Mouse (Mus musculus) liver, embryonic 11.5 days (tissue): Measurements from ENCODE around the gene Clstn2. TPM values are rescaled to one million over a fixed set of nuclear protein-coding genes. Genes with fewer than 3 reads are reported as not detected.

Source experiments
- ATAC-seq: fragments of 200-750 bp; cut with Nextera tagmentation; replicated peaks from 2 replicates; pipeline ENCODE4 v1.8.0; 2017; ENCODE audit warnings: moderate number of reproducible peaks, mild to moderate bottlenecking, moderate TSS enrichment, moderate library complexity; ENCODE audit not compliant: low FRiP score
- DNase-seq: peaks from one replicate; pipeline ENCODE4 v3.0.0-alpha.2; 2017; ENCODE audit warnings: low spot score
- H3K27ac ChIP-seq: fragments of 300-500 bp; sonication (generic); 2 replicates; pipeline ENCODE4 v1.5.1; 2014; ENCODE audit warnings: mild to moderate bottlenecking, low read depth, low read length, control low read depth
- H3K27me3 ChIP-seq: fragments of 300-500 bp; sonication (generic); replicated peaks from 2 replicates; pipeline ENCODE4 v1.6.1; 2014; ENCODE audit warnings: low read length, mixed read lengths; ENCODE audit not compliant: control insufficient read depth, insufficient read depth
- H3K36me3 ChIP-seq: fragments of 300-500 bp; sonication (generic); 2 replicates; pipeline ENCODE4 v1.6.1; 2014; ENCODE audit warnings: mild to moderate bottlenecking, low read length, moderate library complexity, mixed read lengths; ENCODE audit not compliant: control insufficient read depth, insufficient read depth
- H3K4me1 ChIP-seq: fragments of 300-500 bp; sonication (generic); replicated peaks from 2 replicates; pipeline ENCODE4 v1.6.1; 2014; ENCODE audit warnings: low read length, mixed read lengths; ENCODE audit not compliant: control insufficient read depth, insufficient read depth
- H3K4me2 ChIP-seq: fragments of 300-500 bp; sonication (generic); 2 replicates; pipeline ENCODE4 v1.6.1; 2014; ENCODE audit warnings: mild to moderate bottlenecking, control low read depth, moderate library complexity
- H3K4me3 ChIP-seq: fragments of 300-500 bp; sonication (generic); 2 replicates; pipeline ENCODE4 v1.5.1; 2014; ENCODE audit warnings: low read depth, low read length, control low read depth
- H3K9ac ChIP-seq: fragments of 300-500 bp; sonication (generic); 2 replicates; pipeline ENCODE4 v1.6.1; 2014; ENCODE audit warnings: low read depth, low read length, control low read depth
- H3K9me3 ChIP-seq: fragments of 300-500 bp; sonication (generic); 2 replicates; pipeline ENCODE4 v1.6.1; 2016; ENCODE audit warnings: low read length, inconsistent platforms, mixed read lengths; ENCODE audit not compliant: control insufficient read depth
- WGBS: fragments of 180-500 bp; shearing (Covaris S2); extraction: QIAGEN DNeasy Blood & Tissue Kit; methylation state at CpG from one replicate; pipeline ENCODE4 v1.1.7; 2014; 5-methylcytosine and 5-hydroxymethylcytosine counted together
- polyA plus RNA-seq: library from polyadenylated mRNA; unstranded; fragments of >200 nt; fragmentation: Nextera tagmentation; extraction: Ambion mirVana; gene quantifications from 2 replicates; pipeline ENCODE4 v1.2.1, GENCODE M21; 2014

The Clstn2 gene
- polyA plus RNA-seq, 1 experiment from 2014 or later: 1.2 TPM

DNA sequence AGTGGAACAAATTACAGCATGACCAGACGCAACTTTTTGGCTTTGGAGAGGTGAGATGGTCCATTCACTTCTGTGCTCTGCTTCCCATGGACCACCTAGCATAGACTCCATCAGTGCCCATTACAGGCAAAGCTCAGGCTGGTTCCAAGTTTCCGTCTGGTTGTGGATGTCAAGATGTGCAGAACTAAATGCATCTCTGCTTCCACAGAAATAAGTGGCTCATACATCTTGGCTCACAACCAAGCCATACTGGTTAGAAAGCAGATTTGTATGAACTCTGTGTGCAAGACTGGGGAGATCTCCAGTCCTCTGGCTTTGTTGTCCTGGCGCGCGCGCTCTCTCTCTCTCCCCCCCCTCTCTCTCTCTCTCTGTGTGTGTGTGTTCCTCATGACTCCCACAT is 537.9 kb downstream of the Clstn2 start:
- WGBS: 95% methylated on average over 6 of the region's 6 CpGs
- DNase-seq (no peak), ATAC-seq (no peak)

GRCm38 (mm10) chr9:97491626-97492025 is 541.4 kb downstream of the Clstn2 start:
- H3K9me3 ChIP-seq: no peaks in the 10 kb centered on the region
- no peak overlapping the region for H3K4me3 ChIP-seq
- ATAC-seq (no peak), DNase-seq (no peak)
- H3K27ac ChIP-seq: no peak overlapping the region
- no peaks in the 10 kb centered on the region for H3K36me3 ChIP-seq
- 72% methylated on average over 2 of the region's 2 CpGs for WGBS
- H3K9ac ChIP-seq: no peak overlapping the region
- no peaks in the 10 kb centered on the region for H3K27me3 ChIP-seq
- no peak overlapping the region for H3K4me2 ChIP-seq
- no peaks in the 10 kb centered on the region for H3K4me1 ChIP-seq

More for the DNA sequence above, 537.9 kb downstream of the Clstn2 start:
- H3K9me3 ChIP-seq: no peaks in the 10 kb centered on the region
- no peaks in the 10 kb centered on the region for H3K27me3 ChIP-seq
- no peaks in the 10 kb centered on the region for H3K4me1 ChIP-seq
- H3K4me3 ChIP-seq: no peak overlapping the region
- no peak overlapping the region for H3K27ac ChIP-seq
- H3K36me3 ChIP-seq: no peaks in the 10 kb centered on the region
- no peak overlapping the region for H3K4me2 ChIP-seq
- no peak overlapping the region for H3K9ac ChIP-seq

GRCm38 (mm10) chr9:97490591-97491176 is 542.3 kb downstream of the Clstn2 start:
- no peaks in the 10 kb centered on the region for H3K36me3 ChIP-seq
- H3K27me3 ChIP-seq: no peaks in the 10 kb centered on the region
- no peaks in the 10 kb centered on the region for H3K9me3 ChIP-seq
- H3K27ac ChIP-seq: no peak overlapping the region
- DNase-seq (no peak), ATAC-seq (no peak)
- no peak overlapping the region for H3K4me3 ChIP-seq
- no peak overlapping the region for H3K9ac ChIP-seq
- H3K4me2 ChIP-seq: no peak overlapping the region
- no peaks in the 10 kb centered on the region for H3K4me1 ChIP-seq
- WGBS: 70% methylated on average over 2 of the region's 2 CpGs

GRCm38 (mm10) chr9:97486826-97487225 is 546.2 kb downstream of the Clstn2 start:
- no peaks in the 10 kb centered on the region for H3K4me1 ChIP-seq
- H3K9ac ChIP-seq: no peak overlapping the region
- H3K9me3 ChIP-seq: no peaks in the 10 kb centered on the region
- DNase-seq: no peak
- no peaks in the 10 kb centered on the region for H3K27me3 ChIP-seq
- H3K4me3 ChIP-seq: no peak overlapping the region
- H3K4me2 ChIP-seq: no peak overlapping the region
- no peaks in the 10 kb centered on the region for H3K36me3 ChIP-seq
- H3K27ac ChIP-seq: no peak overlapping the region
- 75% methylated on average over 7 of the region's 7 CpGs for WGBS
- ATAC-seq: no peak

DNA sequence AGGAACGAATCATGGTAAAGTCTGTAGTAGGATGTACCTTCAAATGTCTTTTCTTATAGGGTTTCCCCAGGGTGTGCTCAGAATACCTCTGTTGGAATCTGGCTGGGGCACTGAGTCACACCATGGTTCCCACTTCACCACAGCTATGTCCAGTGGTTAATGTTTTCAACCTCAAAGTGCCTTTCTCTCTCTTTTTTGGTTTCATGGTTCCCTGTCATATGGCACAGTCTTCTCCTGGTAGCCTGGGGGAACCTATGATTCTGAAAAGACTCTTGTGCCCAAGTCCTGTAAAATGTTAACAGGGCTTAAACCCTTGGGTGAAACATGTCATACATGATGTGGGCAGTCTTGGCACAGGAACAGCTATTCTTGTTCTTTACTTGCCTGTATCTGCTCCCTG is 551.8 kb downstream of the Clstn2 start:
- Histone ChIP-seq H3K27me3 (no peaks in the 10 kb centered on the region), H3K4me2 (no peak overlapping the region), H3K36me3 (no peaks in the 10 kb centered on the region), H3K27ac (no peak overlapping the region), H3K4me3 (no peak overlapping the region), H3K9me3 (no peaks in the 10 kb centered on the region), H3K4me1 (no peaks in the 10 kb centered on the region), H3K9ac (no peak overlapping the region)
- DNase-seq (no peak), ATAC-seq (no peak)
- WGBS: 52% methylated on average over 1 of the region's 1 CpGs

DNA sequence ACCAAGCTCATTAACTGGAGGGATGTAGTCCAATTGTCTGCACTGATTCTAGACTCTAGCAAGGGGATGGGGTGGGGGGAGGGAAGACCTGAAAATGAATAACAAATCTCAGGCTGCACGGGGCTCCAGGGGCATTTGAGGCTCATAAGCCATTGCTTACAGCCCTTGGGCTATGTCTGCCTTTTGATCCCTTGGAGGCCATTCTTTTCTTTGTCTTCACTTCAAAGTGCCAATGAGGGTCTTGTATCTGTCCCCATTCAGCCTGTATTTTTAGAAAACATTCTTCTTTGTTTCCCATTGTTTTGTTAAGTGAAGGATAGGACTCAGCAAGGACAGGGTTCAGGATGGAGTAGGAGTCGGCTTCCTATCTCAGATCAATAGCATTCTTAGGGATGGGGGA is 556.0 kb downstream of the Clstn2 start:
- 72% methylated on average over 2 of the region's 2 CpGs for WGBS
- Histone ChIP-seq H3K27ac (no peak overlapping the region), H3K27me3 (no peaks in the 10 kb centered on the region), H3K4me2 (no peak overlapping the region), H3K4me1 (no peaks in the 10 kb centered on the region), H3K9ac (no peak overlapping the region), H3K36me3 (no peaks in the 10 kb centered on the region), H3K9me3 (no peaks in the 10 kb centered on the region), H3K4me3 (no peak overlapping the region)
- no peak for ATAC-seq
- DNase-seq: no peak

DNA sequence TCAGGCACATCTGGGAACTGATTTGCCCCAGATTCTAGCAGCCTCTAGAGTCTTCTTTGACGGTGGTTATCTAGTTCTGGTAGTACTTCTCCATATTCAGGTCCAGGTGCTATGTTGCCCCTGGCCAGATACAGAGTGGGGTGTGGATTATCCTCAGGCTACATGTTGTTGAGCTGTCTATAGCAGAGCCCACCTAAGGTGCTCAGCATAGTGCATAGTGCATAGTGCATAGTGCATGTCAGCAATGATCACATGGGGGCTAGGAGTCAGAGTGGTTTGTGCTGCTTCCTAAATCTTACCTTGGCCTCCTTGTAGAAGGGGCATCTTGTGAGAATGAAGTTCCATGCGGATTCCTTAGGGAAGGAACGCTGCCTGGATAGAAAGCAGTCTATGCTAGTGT is 556.5 kb downstream of the Clstn2 start:
- H3K9ac ChIP-seq: no peak overlapping the region
- no peaks in the 10 kb centered on the region for H3K27me3 ChIP-seq
- no peak overlapping the region for H3K4me2 ChIP-seq
- H3K27ac ChIP-seq: no peak overlapping the region
- no peaks in the 10 kb centered on the region for H3K4me1 ChIP-seq
- DNase-seq (no peak), ATAC-seq (no peak)
- no peaks in the 10 kb centered on the region for H3K36me3 ChIP-seq
- whole genome bisulfite sequencing: 63% methylated on average over 3 of the region's 3 CpGs
- H3K9me3 ChIP-seq: no peaks in the 10 kb centered on the region
- no peak overlapping the region for H3K4me3 ChIP-seq

- ATAC-seq: no peak
- Histone ChIP-seq H3K4me3 (no peak overlapping the region), H3K27ac (no peak overlapping the region), H3K9ac (no peak overlapping the region), H3K4me1 (no peaks in the 10 kb centered on the region), H3K9me3 (no peaks in the 10 kb centered on the region), H3K27me3 (no peaks in the 10 kb centered on the region), H3K36me3 (no peaks in the 10 kb centered on the region), H3K4me2 (no peak overlapping the region)
- WGBS: 83% methylated on average over 6 of the region's 6 CpGs
- DNase-seq: no peak
Measured at GRCm38 (mm10) chr9:97474896-97475295, 558.1 kb downstream of the Clstn2 start.

DNA sequence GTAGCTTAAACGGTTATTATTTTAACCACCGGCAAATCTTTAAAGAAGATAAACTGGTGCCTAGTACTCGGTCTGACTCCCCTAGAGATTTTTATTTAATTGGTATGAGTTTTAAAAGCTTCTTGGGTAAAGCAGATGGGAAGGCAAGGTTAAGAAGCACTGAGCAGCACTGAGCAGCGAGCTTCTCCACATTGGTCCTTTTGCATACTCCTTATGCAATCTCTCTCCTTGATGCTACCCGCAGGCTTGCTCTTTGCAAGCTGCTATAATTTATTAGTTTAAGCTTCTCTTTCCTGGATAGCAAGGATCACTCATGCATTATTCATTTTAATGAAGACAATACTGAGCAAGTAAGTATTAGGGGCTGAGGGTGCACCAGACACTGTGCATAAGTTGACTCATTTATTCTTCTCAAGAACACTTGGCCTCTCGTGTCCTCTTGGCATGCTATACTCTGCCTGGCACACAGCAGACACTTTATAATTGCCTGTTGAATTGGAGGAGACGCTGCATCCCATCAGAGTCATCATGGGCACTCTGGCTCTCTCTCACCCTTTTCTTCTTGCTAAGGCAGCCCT is 561.9 kb downstream of the Clstn2 start:
- no peak overlapping the region for H3K9ac ChIP-seq
- no peaks in the 10 kb centered on the region for H3K27me3 ChIP-seq
- no peak for DNase-seq
- no peak overlapping the region for H3K4me2 ChIP-seq
- no peak overlapping the region for H3K27ac ChIP-seq
- whole genome bisulfite sequencing: 76% methylated on average over 7 of the region's 7 CpGs
- ATAC-seq: no peak
- H3K4me1 ChIP-seq: no peaks in the 10 kb centered on the region
- no peaks in the 10 kb centered on the region for H3K9me3 ChIP-seq
- no peak overlapping the region for H3K4me3 ChIP-seq
- H3K36me3 ChIP-seq: no peaks in the 10 kb centered on the region
